Mouse (Mus musculus) left cerebral cortex, postnatal 10 days (tissue): Measurements from ENCODE around the gene Nfil3. TPM values are rescaled to one million over a fixed set of nuclear protein-coding genes. Genes with fewer than 3 reads are reported as not detected.

Experiments
- total RNA-seq, 2 experiments: library from RNA; stranded (reverse); gene quantifications; 2 replicates each; pipeline ENCODE4 v1.2.3; 2021

Nfil3 gene
- total RNA-seq, 2 experiments from 2014 or later: 11.4 to 12.1 TPM

Other genes with a start within 250 kb of the Nfil3 start
- 10 to 100 TPM; 73.3 to 81.6 TPM for gene Auh, start 51.4 kb downstream of the Nfil3 start, total RNA-seq